Mouse (Mus musculus) kidney, postnatal 4 days (tissue): ENCODE data around the gene Gmfb.
A peak's percentile ranks its signal among the peaks of the same experiment; 100 is the strongest.
"Not testable (repeated sequence)": the region's sequence is repeated elsewhere in the genome, so short reads cannot be mapped to it uniquely, and the experiment has no call there.

ENCODE experiments used
- DNase-seq, 2 experiments: peaks; one replicate each; pipeline ENCODE4 v3.0.0; 2021; ENCODE audit warnings: mixed read lengths in 2 of 2

Gene Gmfb

DNA sequence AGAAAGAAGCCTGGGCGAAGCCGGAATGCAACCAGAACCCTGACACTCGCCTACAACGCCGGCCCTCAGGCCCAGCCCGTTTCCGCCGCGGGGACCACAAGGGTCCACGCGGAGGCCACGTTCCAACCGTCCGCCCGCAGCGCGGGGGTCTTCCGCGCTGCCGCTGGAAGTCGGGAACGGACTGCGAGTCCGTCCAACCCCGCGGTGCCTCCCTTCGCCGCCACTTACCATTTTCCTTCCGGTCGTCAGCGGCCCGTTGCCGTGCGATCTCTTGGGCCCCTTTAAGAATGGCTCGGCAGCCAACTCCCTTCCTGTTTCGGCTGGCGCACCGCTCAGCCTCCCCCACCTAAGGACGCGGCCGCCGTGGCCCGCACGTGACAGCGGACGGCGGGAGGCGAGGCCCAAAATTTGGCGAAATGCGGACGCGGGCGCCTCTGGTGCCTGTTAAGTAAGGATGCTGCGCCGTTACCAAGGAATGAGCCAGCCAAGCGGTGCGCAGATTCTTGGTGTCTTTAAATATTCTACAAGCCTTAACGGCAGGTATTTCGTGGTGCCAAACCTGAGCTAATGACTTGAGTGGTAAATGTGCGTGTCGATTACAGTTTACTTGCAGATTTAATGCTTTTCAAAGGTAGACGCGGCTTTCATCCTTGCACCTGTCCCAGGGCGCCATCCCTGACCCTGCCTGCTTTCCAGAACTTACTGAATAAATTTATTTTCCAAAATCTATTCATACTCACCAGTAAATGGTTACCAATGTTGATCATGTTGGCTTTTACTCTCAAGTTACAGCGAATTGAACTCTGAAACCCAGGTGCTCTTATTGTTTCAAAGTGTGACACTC, at the start of gene Gmfb:
Gmfb (minus strand) TSS at position 370 of the 844 bp plus-strand sequence.
- DNase-seq = peak; percentile 97

DNA sequence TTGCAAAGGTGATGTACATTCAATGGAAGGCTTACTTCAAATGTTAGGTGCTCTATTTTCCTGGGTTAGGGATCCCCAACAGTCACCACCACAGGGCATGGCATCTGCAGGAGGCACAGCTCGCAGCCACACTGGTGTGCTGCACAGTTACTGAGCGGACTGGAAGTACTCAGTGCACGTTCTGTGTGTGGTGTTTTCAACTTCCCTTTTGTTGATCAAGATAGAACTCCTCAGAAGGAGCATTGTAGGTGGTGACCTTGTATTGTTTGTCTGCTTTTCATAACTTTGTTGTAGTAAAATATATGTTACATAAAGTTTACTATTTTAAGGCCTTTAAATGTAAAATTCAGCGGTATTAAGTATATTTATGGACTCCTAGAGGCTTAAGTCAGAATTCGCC, 40.9 kb upstream of the Gmfb start:
- DNase-seq = no peak

DNA sequence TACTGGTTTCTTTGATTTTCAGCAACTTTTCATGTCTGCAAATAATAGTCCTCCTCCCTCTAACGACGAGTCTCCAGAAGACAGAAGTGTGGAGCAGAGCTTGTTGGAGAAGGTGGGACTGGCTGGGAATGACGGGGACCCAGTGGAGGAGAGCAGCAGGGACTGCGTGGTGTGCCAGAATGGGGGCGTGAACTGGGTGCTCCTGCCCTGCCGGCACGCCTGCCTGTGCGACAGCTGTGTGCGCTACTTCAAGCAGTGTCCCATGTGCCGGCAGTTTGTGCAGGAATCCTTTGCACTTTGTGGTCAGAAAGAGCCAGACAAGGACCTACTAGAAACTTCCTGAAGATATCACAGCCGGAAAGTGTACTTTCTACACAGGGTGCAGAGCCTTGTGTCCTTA, 31.6 kb upstream of the Gmfb start:
- peak in 1 of 2 experiments; percentile 14 for DNase-seq

DNA sequence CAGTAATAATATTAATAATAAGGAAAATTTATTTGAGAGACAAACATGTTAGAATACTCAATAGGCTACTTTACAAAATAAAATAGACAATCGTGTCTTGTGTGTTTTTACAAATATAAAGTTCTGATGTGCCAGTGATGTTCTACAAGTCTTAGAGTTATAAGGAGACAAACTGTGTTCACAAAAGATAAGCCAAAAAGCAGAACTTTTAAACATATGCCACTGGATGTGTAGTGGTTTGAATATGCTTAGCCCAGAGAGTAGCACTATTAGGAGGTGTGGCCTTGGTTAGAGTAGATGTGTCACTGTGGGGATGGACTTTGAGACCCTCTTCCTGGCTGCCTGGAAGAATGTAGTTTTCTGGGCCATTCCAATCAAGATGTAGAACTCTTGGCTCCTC, 27.7 kb upstream of the Gmfb start:
- DNase-seq = no peak

DNA sequence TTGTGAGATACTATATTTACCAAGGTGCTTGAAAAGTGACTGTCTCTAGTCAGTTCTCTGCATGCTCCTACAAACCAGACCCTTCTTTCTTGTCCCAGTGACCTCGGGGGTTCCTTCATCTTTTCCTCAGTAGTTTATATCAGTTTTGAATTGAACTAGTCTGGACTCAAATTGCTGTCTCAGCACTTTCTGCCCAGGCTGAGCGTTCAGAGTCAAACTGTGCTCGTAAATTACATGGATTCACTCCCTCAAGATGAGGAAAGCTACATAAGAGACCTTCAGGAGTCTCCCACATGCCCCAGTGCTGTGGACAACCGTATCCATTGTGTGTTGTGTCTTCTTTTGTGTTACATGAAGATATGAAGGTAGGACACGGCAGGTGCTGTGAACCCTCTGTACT, 26.7 kb upstream of the Gmfb start:
- DNase-seq = no peak

DNA sequence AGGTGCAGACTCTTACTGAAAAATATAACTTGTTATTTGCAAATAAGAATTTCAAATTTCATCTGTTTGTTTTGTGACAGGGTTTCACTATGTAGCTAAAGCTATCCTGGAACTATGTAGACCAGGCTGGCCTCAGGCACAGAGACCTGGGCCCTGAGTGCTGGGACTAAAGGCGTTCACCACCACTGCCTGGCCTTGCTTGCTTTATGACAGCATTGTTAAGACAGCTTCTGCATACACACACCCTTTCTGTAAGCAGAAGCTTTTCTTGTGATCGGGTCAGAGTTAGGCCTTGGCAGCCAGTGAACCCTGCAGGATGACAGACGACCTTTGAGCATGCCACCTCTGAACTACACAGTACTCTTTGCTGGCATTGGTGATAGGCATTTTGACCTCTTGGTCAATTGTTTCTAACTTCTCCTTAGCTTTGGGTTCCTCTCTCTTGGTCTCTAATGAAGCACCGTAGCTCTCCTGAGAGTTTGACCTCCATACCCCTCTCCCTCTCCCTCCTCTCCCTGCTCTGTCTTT, 26.1 kb upstream of the Gmfb start:
- DNase-seq = no peak

DNA sequence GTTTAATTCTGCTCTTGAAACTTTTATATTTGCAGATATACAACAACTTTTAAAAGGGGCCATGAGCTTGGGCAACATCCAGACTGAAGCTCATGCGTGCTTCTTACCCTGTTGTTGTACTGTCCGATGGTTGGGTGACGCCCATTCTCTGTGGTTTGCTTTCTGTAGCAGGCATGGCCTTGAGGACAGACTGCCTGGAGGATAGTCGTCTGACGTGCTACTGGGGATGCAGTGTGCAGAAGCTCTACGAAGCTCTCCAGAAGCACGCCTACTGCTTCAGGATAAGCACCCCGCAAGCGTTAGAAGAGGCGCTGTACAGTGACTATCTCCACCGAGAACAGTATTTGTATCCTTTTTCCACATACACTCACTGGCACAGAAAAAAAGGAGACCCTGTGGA, 23.7 kb upstream of the Gmfb start:
- no peak for DNase-seq

DNA sequence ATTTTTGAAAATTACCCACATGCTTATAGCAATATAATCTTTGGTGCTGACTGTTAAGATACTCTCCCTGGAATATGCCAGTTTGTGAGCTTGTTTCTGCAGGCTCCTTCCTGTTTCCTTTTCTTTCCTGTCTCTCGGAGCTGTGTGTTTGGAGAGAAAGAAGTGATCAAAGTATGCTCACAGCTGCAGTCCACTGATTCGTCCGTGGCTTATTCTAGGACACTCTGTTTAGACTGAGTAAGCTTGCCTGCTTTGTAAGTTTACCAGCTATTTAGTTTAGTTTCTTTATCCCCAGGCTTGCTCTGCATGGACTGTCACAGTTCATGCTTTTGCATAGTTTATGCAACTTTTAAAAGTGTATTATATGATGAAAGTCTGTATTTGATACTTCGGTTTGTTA, 17.3 kb upstream of the Gmfb start:
- DNase-seq = no peak

DNA sequence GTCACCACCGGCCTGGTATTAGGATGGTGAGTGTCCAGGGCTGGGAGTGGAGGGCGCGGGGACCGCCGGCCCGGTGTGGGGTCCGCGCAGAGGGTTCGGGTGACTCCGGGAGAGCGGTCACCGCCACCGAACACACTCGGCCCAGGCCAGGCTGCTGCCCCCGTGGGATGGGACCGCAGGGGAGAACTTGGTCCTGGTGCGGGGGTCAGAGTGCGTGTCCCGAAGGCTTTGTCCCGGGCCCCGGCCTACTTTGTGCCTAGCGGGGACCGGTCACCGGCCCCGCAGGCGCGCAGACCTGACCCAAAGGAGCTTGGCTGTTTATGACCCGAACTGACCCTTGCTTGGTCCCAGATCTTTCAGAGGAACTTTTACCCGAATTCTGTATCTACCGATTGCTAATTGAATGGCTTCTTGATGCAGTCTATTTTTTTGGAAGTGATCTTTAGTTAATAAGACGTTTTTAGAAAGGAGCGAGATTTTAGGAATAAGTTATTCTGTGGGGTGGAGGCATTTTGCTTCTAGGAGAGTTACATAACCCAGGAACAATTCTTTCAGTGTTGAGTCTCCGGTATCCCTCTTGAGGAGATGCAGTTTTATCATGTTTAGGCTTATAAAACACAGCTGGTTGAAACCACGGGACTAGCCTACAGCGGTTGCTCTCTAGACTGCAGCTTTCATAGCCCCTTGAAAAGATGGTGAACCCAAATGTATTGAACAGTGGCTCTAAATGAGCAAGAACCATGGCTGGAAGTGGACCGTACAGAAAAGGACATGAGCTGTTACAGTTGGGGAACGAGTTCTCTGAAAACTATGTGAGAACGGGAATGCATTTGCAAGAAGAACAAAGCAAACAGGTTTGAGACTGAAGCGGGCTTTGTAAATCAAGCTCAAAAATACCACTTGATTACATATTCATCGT, 10.6 kb upstream of the Gmfb start:
- DNase-seq = peak; percentile 15 to 53

DNA sequence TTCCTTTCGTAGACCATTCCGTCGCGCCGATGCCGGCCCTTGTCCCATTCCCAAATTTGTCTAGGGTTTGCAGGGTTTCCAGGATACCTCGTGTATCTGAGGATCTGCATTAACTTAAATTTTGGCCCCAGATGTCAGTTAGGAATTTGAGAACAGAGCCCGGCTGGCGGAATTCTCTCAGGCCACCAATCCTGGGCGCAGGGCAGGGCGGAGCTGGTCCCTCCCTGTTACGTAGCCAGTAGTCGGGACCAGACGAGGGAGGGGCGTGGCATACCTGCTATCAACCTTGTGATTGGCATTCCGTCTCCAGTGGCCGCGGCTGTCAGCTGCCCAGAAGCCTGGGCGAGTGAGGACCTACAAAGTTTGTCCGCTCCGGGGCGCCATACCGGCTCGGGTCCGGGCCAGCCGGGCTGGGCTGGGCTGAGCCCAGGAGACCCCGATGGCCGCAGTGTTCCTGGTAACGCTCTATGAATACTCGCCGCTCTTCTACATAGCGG, 9.8 kb upstream of the Gmfb start, which contains the start of gene Cgrrf1:
Cgrrf1 (plus strand) TSS at position 289 of the 497 bp plus-strand sequence.
- peak; percentile 97 to 98 for DNase-seq

DNA sequence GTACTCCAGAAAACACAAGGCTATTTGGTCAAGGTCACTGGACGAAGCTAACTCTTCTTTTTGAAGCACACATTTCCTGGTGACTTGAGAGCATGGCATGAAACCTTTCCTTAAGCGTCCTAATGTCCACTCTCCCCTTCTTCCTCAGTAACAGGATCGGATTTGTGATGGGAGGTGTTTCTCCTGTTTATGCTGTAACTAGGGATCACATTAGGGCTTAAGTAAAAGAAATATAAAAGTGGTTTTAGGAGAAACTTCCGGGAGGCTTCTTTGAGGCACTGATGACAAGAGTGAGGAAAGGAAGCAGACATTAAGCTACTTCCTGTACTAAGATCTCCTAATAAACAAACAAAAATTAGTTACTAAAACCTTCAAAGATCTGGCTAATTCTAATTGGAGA, 9.3 kb upstream of the Gmfb start:
- DNase-seq = no peak

DNA sequence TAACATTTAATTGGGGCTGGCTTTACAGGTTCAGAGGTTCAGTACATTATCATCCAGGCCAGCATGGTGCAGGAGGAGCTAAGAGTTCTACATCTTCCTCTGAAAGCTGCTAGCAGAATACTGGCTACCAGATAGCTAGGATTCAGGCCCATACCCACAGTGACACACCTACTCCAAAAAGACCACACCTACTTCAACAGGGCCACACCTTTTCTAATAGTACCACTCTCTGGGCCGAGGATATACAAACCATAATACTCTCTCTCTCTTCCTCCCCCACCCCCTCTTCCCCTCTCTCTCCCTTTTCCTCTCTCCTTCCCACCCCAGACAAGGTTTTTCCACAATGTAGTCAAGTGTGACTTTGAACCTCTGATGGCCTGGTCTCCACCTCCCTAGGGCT, 5.4 kb upstream of the Gmfb start:
- DNase-seq = no peak

DNA sequence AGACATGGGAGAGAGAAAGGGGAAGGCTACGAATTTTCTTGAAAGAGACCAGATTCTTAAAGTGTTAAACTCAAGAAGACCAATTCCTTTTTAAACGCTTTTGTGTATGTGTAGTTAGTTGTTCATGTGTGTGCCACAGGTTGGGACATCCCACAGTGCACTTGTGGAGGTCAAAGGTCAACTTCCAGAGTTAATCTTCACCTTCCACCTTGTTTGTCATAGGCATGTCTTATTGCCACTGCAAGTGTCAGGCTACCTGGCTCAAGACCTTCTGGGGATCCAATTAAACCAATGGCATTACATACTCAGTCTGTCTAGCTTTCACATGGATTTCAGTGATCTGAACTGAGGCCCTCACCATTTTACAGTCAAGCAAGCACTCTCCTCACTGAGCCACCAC, 2.0 kb upstream of the Gmfb start:
- no peak for DNase-seq

DNA sequence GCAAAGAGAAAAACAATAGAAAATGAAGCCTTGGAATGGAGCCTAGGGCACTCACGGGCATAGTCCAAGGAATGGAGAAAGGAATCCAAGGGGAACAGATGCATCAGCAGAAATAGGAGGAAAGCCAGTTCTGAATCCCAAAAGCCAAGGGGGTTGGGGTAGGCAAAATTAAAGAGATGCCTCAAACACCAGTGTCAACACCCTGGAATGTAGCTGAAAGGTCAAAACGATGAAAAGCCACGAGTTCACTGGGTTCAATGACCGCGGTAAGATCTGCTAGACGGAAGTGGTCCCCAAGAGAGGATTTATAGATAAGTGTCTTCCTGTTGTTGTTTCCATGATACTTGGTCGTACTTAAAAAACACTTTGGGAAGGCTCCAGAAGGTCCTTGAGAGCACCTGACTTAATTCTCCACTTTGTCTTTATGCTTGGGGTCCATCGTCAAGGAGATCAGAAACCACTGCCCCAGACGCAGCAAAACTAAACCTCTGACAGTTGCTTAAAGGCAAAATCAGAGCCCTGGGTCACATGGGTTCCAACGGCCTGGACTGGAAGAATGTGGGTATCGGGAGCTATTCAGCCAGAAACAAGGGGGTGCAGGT, 670 bp downstream of the Gmfb start:
- no peak for DNase-seq

DNA sequence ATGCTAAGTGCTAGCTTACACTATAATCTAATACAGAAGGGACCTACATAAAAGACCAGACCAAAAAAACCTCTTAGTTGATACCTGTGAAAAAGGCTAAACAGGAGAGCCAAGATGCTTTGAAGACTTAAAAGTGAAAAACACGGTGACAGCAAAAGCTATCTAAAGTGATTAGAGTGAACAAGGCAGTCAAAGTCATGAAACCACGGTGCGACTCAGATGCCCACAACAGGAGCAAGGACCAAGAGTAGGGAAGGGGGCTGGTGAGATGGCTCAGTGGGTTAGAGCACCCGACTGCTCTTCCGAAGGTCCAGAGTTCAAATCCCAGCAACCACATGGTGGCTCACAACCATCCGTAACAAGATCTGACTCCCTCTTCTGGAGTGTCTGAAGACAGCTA, 2.1 kb downstream of the Gmfb start:
- DNase-seq = not testable (repeated sequence)

DNA sequence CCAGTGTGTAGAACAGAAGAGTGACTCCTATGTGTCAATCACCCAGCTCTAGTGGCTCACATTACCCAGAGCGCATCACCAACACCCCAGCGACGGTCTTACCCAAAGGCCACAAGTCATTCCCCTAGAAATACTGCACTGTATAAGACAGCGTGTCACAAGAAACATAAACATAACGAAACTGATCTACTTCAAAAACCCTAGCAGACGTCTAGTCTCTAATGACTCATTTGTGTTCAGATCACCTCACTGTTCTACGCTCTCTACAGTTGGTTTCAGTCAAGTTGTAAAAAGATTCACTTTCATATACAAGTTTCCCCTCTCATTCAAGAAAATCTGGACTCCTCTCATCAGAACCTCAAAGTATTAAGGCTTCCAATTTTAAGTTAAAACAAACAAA, 3.3 kb downstream of the Gmfb start:
- no peak for DNase-seq

DNA sequence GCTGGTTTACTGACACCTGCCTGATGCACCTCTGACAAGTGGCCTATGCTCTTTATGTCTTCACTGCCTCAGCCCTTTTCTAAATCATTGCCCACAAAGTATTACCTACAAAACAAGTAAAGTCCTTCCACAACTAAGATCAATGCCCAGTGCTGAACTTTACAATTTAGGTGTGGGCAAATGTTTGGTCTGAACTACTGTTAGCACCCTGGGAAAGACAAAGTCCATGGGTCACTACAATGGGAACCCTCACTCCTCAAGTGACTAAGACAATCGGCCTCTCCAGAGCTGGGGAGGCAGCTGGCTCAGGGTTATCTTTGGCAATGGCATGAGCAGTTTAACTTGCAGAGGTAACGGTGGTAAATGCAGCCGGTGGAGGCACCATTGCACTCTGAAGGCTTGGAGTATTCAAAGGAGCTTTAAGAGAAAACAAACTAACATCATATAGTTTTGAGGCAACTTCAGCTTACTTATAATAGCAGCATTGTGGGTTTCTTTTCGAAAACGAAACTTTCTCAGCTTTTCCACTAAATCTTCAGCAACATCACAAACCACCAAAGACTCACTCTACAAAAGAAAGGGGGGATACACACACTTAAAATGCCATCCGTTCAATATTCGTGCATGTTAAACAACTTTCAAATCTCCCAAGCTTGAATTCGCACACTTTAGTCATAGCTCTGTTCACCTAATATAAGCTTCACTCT, 5.0 kb downstream of the Gmfb start:
- DNase-seq = no peak

DNA sequence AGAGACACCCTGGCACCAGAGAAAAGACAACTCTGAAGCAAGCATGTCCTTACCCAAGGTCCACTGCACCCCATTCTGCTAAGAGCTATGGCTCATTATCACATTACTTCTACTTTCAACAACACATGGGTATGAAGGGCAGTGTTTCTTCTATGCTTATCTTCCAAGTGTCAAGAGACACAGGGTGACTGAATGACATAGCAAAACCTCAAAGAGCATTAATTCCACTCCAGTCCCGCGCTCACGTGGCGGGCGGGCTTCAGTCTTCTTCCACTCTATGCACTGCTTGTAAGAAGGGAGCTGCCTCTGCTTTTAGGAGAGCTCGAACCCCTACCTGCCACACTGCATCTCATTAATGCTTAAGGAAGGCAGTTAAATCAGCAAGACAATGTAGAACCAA, 6.4 kb downstream of the Gmfb start:
- DNase-seq = no peak

DNA sequence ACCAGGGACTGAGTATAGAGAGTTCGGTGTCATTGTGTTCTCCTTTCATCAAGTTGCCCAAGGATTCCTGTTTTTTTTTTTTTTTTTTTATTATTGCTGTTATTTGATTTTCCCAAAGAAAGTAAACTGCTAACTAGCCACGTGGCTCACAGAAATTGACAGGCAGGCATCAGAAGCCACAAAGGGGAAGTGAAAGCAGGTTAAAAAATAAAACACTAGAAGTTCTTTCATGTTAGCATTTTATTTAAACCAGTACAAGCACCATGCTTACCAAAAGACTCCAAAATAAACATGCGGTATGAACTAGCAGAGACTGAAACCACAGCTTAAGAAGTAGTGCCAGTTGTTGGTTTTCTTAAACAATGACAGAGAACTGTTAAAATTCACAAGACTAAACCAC, 14.1 kb downstream of the Gmfb start:
- no peak for DNase-seq

DNA sequence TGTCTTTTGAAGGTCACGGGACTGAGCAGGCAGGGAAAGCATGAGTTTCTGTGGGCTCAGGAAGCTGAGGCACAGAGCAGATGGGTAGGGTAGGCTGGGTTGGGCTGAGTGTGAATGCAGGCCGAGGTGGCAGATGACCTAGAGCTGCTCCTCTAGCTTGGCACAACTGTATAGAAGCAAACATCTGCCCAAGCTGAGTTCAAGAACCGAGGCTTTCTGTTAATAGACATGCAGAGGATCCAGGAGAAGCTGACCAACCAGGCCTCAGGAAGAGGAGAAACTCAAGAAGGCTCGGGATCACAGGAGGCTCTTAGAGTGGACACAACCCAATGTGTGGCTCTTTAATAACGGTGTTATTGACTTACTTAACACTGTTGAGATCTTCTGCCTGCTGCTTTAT, 15.9 kb downstream of the Gmfb start:
- DNase-seq = no peak

DNA sequence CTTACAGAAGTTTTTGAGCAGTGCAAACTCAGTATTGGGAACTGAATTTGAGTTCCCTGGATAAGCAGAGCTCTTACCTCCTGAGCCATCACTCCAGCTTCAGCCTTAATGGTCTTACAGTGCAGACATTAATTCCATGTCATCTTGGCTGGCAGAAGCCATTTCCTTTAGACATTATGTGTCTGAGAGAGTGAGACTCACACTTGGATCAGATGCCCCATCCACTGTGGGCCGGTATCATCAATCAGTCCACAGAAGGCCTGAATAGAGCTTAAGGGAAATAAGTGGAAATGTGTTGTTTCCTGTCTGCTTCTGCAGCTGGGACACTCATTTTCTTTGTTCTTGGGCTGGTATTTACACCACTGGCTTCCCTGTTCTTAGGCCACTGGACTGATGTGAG, 18.3 kb downstream of the Gmfb start:
- DNase-seq = no peak

DNA sequence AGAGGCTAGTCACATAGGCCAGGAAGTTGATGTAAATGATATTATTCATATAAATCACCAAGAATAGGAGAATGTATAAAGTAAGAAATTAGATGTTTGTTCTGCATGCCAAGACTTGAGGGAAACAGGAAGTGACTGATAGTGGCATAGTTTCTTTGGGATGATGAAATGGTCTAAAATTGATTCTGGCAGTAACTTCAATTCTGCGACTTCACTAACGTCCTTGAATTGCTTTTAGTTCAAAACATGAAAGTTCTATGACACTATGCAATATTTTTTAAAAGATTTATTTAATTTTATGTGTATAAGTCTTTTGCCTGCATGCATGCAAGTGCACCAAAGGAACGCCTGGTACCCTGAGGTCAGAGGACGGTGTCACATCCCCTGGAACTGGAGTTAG, 18.8 kb downstream of the Gmfb start:
- no peak for DNase-seq
